Mouse (Mus musculus) midbrain, embryonic 12.5 days (tissue): Measurements from ENCODE around the gene Timm9. TPM values are rescaled to one million over a fixed set of nuclear protein-coding genes. Genes with fewer than 3 reads are reported as not detected.

Experiments used
- ATAC-seq: fragments of 200-750 bp; cut with Nextera tagmentation; 2 replicates; pipeline ENCODE4 v1.8.0; 2017; ENCODE audit warnings: low read depth, moderate TSS enrichment, moderate library complexity; ENCODE audit not compliant: low FRiP score
- H3K27ac ChIP-seq: fragments of 300-500 bp; sonication (generic); replicated peaks from 2 replicates; pipeline ENCODE4 v1.5.1; 2016; ENCODE audit warnings: mild to moderate bottlenecking
- H3K27me3 ChIP-seq: fragments of 300-500 bp; sonication (generic); 2 replicates; pipeline ENCODE4 v1.6.1; 2016; ENCODE audit warnings: mild to moderate bottlenecking
- H3K36me3 ChIP-seq: fragments of 300-500 bp; sonication (generic); 2 replicates; pipeline ENCODE4 v1.6.1; 2016
- H3K4me1 ChIP-seq: fragments of 300-500 bp; sonication (generic); 2 replicates; pipeline ENCODE4 v1.6.1; 2016
- H3K4me2 ChIP-seq: fragments of 300-500 bp; sonication (generic); replicated peaks from 2 replicates; pipeline ENCODE4 v1.6.1; 2016; ENCODE audit warnings: mild to moderate bottlenecking, moderate library complexity
- H3K4me3 ChIP-seq: fragments of 300-500 bp; sonication (generic); 2 replicates; pipeline ENCODE4 v1.5.1; 2016; ENCODE audit warnings: mild to moderate bottlenecking
- H3K9ac ChIP-seq: fragments of 300-500 bp; sonication (generic); replicated peaks from 2 replicates; pipeline ENCODE4 v1.6.1; 2016; ENCODE audit warnings: mild to moderate bottlenecking, moderate library complexity
- H3K9me3 ChIP-seq: fragments of 300-500 bp; sonication (generic); 2 replicates; pipeline ENCODE4 v1.6.1; 2016; ENCODE audit warnings: mild to moderate bottlenecking
- WGBS: fragments of 180-500 bp; shearing (Covaris S2); methylation state at CpG from one replicate; pipeline ENCODE4 v1.1.7; 2016; 5-methylcytosine and 5-hydroxymethylcytosine counted together
- polyA plus RNA-seq: library from polyadenylated mRNA; unstranded; fragments of >200 nt; fragmentation: Nextera tagmentation; extraction: Ambion mirVana; gene quantifications from 2 replicates; pipeline ENCODE4 v1.2.1, GENCODE M21; 2016

Timm9 gene
- polyA plus RNA-seq, 1 experiment from 2014 or later: 66.0 TPM

DNA sequence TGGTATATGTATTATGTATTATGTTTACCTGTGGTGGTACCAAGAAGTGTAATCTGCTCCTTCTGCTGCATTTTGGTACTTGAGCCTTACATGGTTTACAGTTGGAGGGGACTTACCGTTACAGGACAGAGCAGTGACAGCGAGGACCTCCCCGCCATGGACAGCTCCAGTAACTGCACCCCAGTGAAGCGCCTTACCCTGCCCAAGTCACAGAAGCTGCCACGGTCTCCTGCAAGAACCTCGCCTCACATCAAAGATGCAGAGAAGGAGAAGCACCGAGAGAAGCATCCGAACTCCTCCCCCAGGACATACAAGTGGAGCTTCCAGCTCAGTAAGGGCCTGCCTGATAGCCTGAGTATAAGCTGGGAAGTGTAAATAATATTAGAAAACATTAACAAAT is 50.2 kb downstream of the Timm9 start:
- no peak overlapping the region for H3K4me3 ChIP-seq
- 94% methylated on average over 8 of the region's 8 CpGs for WGBS
- no peak overlapping the region for H3K4me2 ChIP-seq
- H3K4me1 ChIP-seq: no peaks in the 10 kb centered on the region
- H3K27ac ChIP-seq: no peak overlapping the region
- H3K9me3 ChIP-seq: no peaks in the 10 kb centered on the region
- ATAC-seq: no peak
- no peaks in the 10 kb centered on the region for H3K27me3 ChIP-seq
- peaks cover 18% of the 10 kb centered on the region for H3K36me3 ChIP-seq
- no peak overlapping the region for H3K9ac ChIP-seq

Other genes with a start within 250 kb of the Timm9 start
- 232 and 235 TPM in 2 replicates for gene Actr10, start 198.8 kb downstream of the Timm9 start, polyA plus RNA-seq
- 533 and 555 TPM in 2 replicates for gene Psma3, start 162.1 kb downstream of the Timm9 start, polyA plus RNA-seq
- gene Arid4a, start 120.7 kb downstream of the Timm9 start, polyA plus RNA-seq: 35.8 and 37.1 TPM in 2 replicates
- gene Tomm20l, start 25.3 kb downstream of the Timm9 start, polyA plus RNA-seq: not detected in 2 replicates
- gene 2700049A03Rik, start 164 bp upstream of the Timm9 start, polyA plus RNA-seq: 19.8 and 23.3 TPM in 2 replicates
- gene Dact1, start 173.2 kb upstream of the Timm9 start, polyA plus RNA-seq: 30.5 and 32.6 TPM in 2 replicates